Mouse (Mus musculus): ENCODE data around the gene Psmb7. TPM values are rescaled to one million over a fixed set of nuclear protein-coding genes. Genes with fewer than 3 reads are reported as not detected.

Gene Psmb7
- polyA plus RNA-seq, 1 experiment from 2014 or later = 310 TPM

GRCm38 (mm10) chr2:38584514-38585378 lies 59.1 kb downstream of the Psmb7 start:
- WGBS = 7% methylated on average over 13 of the region's 13 CpGs
- H3K27ac ChIP-seq = peak overlapping the region; percentile 91
- H3K4me1 ChIP-seq (replicated peaks) = peaks cover 59% of the 10 kb centered on the region
- no peak overlapping the region for H3K4me3 ChIP-seq (replicated peaks)
- ATAC-seq = peak; percentile 85
- H3K9me3 ChIP-seq = no peaks in the 10 kb centered on the region
- peak overlapping the region; percentile 27 for H3K4me2 ChIP-seq (replicated peaks)
- H3K27me3 ChIP-seq = no peaks in the 10 kb centered on the region
- H3K36me3 ChIP-seq = peaks cover 29% of the 10 kb centered on the region
- no peak overlapping the region for H3K9ac ChIP-seq (replicated peaks)

DNA sequence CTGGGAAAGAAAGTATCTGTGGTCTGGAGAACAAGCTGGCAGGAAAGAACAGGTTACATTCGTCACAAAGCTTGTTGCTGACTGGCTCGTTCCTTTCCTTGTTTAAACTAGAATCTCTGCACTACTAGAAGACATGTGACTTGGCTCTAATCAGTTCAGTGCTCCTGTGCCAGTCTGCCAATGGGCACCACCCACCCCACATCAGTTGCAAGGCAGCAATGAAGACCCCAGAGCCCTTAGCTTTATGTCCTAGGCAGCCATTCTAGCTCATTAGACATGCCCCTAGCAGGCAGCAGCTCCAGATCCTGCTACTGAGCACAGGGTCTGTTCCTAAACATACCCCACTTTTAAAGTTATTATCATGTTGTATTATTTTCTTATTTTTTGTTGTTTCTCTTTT lies 59.9 kb downstream of the Psmb7 start:
- Histone ChIP-seq H3K4me2 (replicated peaks) (no peak overlapping the region), H3K27me3 (no peaks in the 10 kb centered on the region), H3K9ac (replicated peaks) (no peak overlapping the region), H3K4me3 (replicated peaks) (no peak overlapping the region), H3K9me3 (no peaks in the 10 kb centered on the region), H3K36me3 (peaks cover 21% of the 10 kb centered on the region), H3K4me1 (replicated peaks) (peaks cover 66% of the 10 kb centered on the region), H3K27ac (peak overlapping the region; percentile 91)
- no peak for ATAC-seq
- WGBS = 70% methylated on average over 2 of the region's 2 CpGs

GRCm38 (mm10) chr2:38579528-38579927 lies 64.4 kb downstream of the Psmb7 start:
- Histone ChIP-seq H3K9ac (replicated peaks) (no peak overlapping the region; the same call in 1 of the 2 replicates), H3K9me3 (no peaks in the 10 kb centered on the region), H3K4me3 (replicated peaks) (no peak overlapping the region), H3K27ac (peak overlapping the region; percentile 56), H3K4me2 (replicated peaks) (no peak overlapping the region), H3K27me3 (no peaks in the 10 kb centered on the region), H3K36me3 (peaks cover 6% of the 10 kb centered on the region; the same call in 1 of the 2 replicates), H3K4me1 (replicated peaks) (peaks cover 45% of the 10 kb centered on the region)
- ATAC-seq = no peak; the same call in 1 of the 2 replicates
- 57% methylated on average over 1 of the region's 1 CpGs for WGBS

DNA sequence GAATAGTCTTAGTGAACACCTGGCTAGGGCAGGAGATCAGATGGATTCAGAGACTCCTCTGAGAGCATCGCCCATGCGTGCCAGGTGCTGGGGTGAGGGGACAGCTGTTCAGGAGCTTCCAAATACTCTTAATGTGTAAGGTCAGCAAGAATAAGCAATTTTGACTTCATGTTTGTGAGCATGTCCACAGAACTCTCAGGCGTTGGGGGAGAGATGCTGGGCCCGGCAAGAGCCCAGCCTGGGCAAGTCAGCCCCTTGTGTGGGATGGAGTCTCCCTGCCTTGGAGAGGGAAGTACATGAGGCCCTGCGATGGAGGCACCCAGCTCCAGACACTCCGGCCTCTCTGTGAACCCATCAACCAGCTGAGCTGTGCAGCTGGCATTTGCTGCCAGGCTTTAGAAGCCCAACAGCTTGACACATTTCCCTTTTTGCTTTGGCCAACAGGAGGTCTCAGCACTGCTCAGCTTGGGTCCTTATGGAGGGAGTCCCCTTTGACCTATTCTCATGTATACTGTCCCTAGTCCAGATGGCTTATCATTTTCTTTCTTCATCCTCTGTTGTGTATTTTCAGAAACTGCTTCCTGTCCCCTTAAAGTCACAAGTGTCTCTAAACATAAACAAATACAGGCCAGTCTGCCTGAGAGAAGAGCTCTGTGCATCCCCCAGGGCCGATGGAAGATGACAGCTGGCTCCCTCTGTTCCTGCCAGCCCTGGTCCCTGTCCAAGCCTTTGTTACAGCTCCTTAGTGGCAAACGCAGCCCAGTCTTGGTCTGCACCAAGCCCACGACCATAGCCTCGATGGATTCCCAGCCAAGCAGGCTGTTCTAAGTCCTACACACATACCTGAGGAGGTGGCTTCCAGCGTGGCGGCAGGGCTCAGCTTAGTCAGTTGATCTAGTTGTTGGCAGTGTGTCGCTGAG lies 65.0 kb downstream of the Psmb7 start:
- H3K27ac ChIP-seq = peak overlapping the region; percentile 56
- H3K4me3 ChIP-seq (replicated peaks) = no peak overlapping the region
- H3K9me3 ChIP-seq = no peaks in the 10 kb centered on the region
- WGBS = 60% methylated on average over 13 of the region's 13 CpGs
- H3K4me2 ChIP-seq (replicated peaks) = no peak overlapping the region
- peaks cover 6% of the 10 kb centered on the region; the same call in 1 of the 2 replicates for H3K36me3 ChIP-seq
- peaks cover 38% of the 10 kb centered on the region for H3K4me1 ChIP-seq (replicated peaks)
- no peaks in the 10 kb centered on the region for H3K27me3 ChIP-seq
- ATAC-seq = peak; percentile 61
- H3K9ac ChIP-seq (replicated peaks) = no peak overlapping the region; the same call in 1 of the 2 replicates

DNA sequence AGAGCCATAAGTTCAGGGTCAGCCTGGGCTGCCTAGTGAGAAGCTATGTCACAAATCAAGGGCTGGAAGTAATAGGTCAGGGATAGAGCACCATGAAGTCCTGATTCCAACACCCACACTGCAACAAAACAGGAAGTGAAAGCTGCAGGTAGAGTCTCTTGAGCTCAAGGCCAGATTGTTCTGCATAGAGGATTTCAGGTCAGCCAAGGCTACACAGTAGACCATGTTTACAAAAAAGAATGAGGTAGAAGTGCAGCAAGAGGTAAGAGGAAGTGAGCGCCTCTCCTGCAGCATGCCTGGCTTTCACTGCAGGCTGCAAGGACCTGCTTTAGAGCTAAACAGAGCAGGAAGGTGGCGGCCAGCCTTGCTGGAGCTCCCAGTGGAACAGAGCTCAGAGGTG lies 69.2 kb downstream of the Psmb7 start:
- Histone ChIP-seq H3K36me3 (peaks cover 18% of the 10 kb centered on the region), H3K9me3 (no peaks in the 10 kb centered on the region), H3K4me3 (replicated peaks) (no peak overlapping the region), H3K4me1 (replicated peaks) (peaks cover 33% of the 10 kb centered on the region), H3K27me3 (no peaks in the 10 kb centered on the region), H3K9ac (replicated peaks) (no peak overlapping the region), H3K27ac (no peak overlapping the region), H3K4me2 (replicated peaks) (no peak overlapping the region)
- no peak for ATAC-seq
- 93% methylated on average over 2 of the region's 2 CpGs for WGBS

- peaks cover 21% of the 10 kb centered on the region for H3K4me1 ChIP-seq (replicated peaks)
- H3K36me3 ChIP-seq = peaks cover 29% of the 10 kb centered on the region
- no peaks in the 10 kb centered on the region for H3K9me3 ChIP-seq
- no peak overlapping the region for H3K4me3 ChIP-seq (replicated peaks)
- 76% methylated on average over 23 of the region's 23 CpGs for WGBS
- peak overlapping the region; percentile 56 for H3K27ac ChIP-seq
- peak; percentile 48 for ATAC-seq
- H3K27me3 ChIP-seq = no peaks in the 10 kb centered on the region
- no peak overlapping the region for H3K9ac ChIP-seq (replicated peaks)
- no peak overlapping the region for H3K4me2 ChIP-seq (replicated peaks)
Measured at GRCm38 (mm10) chr2:38571971-38572601, 71.8 kb downstream of the Psmb7 start.

- H3K36me3 ChIP-seq = peaks cover 15% of the 10 kb centered on the region; the same call in 1 of the 2 replicates
- 97% methylated on average over 4 of the region's 4 CpGs for WGBS
- H3K9me3 ChIP-seq = no peaks in the 10 kb centered on the region
- H3K4me1 ChIP-seq (replicated peaks) = peaks cover 18% of the 10 kb centered on the region
- no peak overlapping the region for H3K4me2 ChIP-seq (replicated peaks)
- no peak overlapping the region for H3K27ac ChIP-seq
- H3K27me3 ChIP-seq = no peaks in the 10 kb centered on the region
- no peak for ATAC-seq
- H3K4me3 ChIP-seq (replicated peaks) = no peak overlapping the region
- no peak overlapping the region for H3K9ac ChIP-seq (replicated peaks)
Measured at GRCm38 (mm10) chr2:38562596-38562995, 81.3 kb downstream of the Psmb7 start.

DNA sequence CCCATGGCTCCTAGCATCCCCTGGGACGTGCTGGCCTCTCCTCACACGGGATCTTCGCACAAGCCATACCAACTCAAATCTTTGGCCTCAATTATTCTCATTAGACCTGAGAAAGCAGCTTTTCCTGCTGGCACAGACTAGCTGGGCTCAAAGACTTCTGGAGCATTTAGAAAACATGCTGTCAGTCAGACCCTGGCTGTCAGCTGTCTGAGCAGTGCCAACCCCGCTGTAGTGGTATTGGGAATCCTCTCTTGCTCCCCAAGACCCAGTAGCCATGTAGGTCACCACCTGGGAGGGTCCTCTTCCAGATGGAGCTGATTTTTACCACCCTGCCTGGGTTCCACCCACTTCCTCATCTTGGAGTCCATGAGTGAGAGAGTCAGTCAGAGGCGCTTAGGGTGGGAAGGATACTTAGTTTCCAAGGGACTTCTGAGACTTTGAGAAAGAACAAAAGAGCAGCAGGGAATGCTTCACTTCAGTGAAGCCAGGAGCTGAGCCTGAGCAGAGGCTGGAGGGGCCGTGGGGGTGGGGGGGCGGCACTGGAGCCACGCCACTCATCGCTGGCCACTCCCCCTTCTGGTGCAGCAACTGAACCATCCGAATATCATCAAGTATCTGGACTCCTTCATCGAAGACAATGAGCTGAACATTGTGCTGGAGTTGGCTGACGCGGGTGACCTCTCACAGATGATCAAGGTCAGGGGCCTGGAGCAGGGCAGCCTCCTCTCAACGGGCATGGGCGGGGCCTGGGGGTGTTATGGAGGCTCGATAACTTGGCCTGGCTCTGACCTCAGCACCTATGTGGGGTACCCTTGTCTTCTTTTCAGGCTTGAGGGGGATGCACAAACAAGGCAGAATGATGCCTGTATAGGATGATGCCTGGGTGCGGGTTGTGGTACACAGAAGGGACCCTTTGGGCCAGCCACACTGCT lies 83.3 kb downstream of the Psmb7 start:
- no peak overlapping the region for H3K4me3 ChIP-seq (replicated peaks)
- H3K4me1 ChIP-seq (replicated peaks) = peaks cover 14% of the 10 kb centered on the region
- H3K27me3 ChIP-seq = no peaks in the 10 kb centered on the region
- 34% methylated on average over 17 of the region's 17 CpGs for WGBS
- H3K9ac ChIP-seq (replicated peaks) = no peak overlapping the region
- H3K9me3 ChIP-seq = no peaks in the 10 kb centered on the region
- no peak overlapping the region for H3K4me2 ChIP-seq (replicated peaks)
- H3K36me3 ChIP-seq = peaks cover 15% of the 10 kb centered on the region; the same call in 1 of the 2 replicates
- H3K27ac ChIP-seq = no peak overlapping the region
- ATAC-seq = 0 out of 2 replicates have a peak, but pooled peaks have one; percentile 40

DNA sequence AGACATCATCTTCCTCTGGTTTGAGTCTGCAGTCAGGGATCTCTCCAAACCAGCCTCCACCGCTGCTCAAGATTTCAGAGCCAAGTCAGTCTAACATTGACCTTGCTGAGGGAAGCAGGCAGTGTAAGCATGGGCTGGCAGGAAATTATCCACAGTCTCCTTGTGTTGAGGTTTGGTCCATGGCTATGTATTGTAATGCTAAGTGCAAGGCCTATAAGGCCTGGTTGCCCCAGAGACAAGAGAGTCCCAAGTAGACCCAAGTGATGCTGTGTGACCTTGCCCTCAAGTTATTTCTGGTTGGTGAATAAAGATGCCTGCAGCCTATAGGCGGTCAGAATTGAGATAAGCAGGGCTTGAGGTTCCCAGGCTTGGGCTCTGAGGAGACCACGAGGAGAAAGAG lies 87.2 kb downstream of the Psmb7 start:
- peaks cover 10% of the 10 kb centered on the region; the same call in 1 of the 2 replicates for H3K36me3 ChIP-seq
- no peak overlapping the region for H3K4me3 ChIP-seq (replicated peaks)
- ATAC-seq = no peak
- WGBS = 75% methylated on average over 3 of the region's 3 CpGs
- no peak overlapping the region for H3K27ac ChIP-seq
- H3K4me1 ChIP-seq (replicated peaks) = peaks cover 33% of the 10 kb centered on the region
- H3K4me2 ChIP-seq (replicated peaks) = no peak overlapping the region
- no peaks in the 10 kb centered on the region for H3K9me3 ChIP-seq
- no peak overlapping the region for H3K9ac ChIP-seq (replicated peaks)
- H3K27me3 ChIP-seq = no peaks in the 10 kb centered on the region

DNA sequence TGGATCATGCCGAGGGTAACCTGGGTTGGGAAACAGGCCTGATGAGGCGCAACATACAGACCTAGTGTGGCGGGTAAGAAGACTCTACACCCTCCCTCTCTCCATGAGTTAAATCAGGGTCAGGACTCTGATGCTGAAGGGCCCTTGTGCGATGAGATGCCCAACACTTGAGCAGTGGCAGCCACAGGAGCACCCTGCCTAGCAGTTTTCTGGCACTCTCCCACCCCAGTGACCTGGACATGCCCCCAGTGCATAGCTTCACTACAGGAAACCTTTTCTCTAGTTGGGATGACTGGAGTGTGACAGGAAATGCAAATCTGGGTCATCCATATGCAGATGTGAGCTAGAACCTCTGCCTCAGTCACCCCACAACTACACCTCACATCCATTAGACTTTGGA lies 88.2 kb downstream of the Psmb7 start:
- no peak overlapping the region for H3K4me3 ChIP-seq (replicated peaks)

More for the DNA sequence above, 88.2 kb downstream of the Psmb7 start:
- H3K36me3 ChIP-seq = peaks cover 10% of the 10 kb centered on the region; the same call in 1 of the 2 replicates
- 93% methylated on average over 4 of the region's 4 CpGs for WGBS
- H3K9me3 ChIP-seq = no peaks in the 10 kb centered on the region
- ATAC-seq = no peak
- H3K4me2 ChIP-seq (replicated peaks) = no peak overlapping the region
- no peaks in the 10 kb centered on the region for H3K27me3 ChIP-seq
- no peak overlapping the region for H3K27ac ChIP-seq
- H3K4me1 ChIP-seq (replicated peaks) = peaks cover 31% of the 10 kb centered on the region
- no peak overlapping the region for H3K9ac ChIP-seq (replicated peaks)
